Mouse (Mus musculus) CD4-positive, CD25-positive, alpha-beta regulatory T cell, adult 2 months (primary cell): ENCODE measurements at regions not wholly inside any gene's neighbourhood (a gene's known extent, or its start where the extent isn't known, plus 50 kb on each side); places are given as distances from the start of the nearest gene placed in this dataset.

ENCODE experiments used
- DNase-seq: peaks from one replicate; pipeline ENCODE4 v3.0.0-alpha.2; 2012; ENCODE audit warnings: low read depth, low spot score

DNA sequence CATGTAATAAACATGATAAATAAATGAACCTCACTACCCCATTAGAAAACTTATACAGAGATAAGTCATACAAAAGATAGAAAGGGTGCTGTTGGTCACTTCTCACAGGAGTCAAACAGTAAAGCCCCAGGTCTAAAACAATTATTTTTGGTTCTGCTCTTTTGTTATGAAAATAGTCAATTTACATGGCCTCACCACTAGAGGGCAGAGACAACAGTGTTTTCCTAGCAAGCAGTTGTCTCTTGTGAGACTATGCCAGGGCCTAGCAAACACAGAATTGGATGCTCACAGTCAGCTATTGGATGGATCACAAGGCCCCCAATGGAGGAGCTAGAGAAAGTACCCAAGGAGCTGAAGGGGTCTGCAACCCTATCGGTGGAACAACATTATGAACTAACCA lies 96.3 kb upstream of the 4930550L24Rik start:
- peak; percentile 11 for DNase-seq
